Mouse (Mus musculus) kidney, embryonic 15.5 days (tissue): ENCODE measurements around the gene Trpv2. TPM values are rescaled to one million over a fixed set of nuclear protein-coding genes. Genes with fewer than 3 reads are reported as not detected.

Experiments
- ATAC-seq: fragments of 200-750 bp; cut with Nextera tagmentation; replicated peaks from 2 replicates; pipeline ENCODE4 v1.8.0; 2017; ENCODE audit warnings: moderate TSS enrichment; ENCODE audit not compliant: low FRiP score
- H3K27ac ChIP-seq: fragments of 300-500 bp; sonication (generic); 2 replicates; pipeline ENCODE4 v1.5.1; 2015; ENCODE audit warnings: mild to moderate bottlenecking, inconsistent platforms
- H3K27me3 ChIP-seq: fragments of 300-500 bp; sonication (generic); 2 replicates; pipeline ENCODE4 v1.6.1; 2015; ENCODE audit warnings: inconsistent platforms
- H3K36me3 ChIP-seq: fragments of 300-500 bp; sonication (generic); 2 replicates; pipeline ENCODE4 v1.6.1; 2015; ENCODE audit warnings: inconsistent platforms
- H3K4me1 ChIP-seq: fragments of 300-500 bp; sonication (generic); 2 replicates; pipeline ENCODE4 v1.6.1; 2015; ENCODE audit warnings: inconsistent platforms
- H3K4me2 ChIP-seq: fragments of 300-500 bp; sonication (generic); 2 replicates; pipeline ENCODE4 v1.6.1; 2015; ENCODE audit warnings: moderate library complexity, mild to moderate bottlenecking, inconsistent platforms
- H3K4me3 ChIP-seq: fragments of 300-500 bp; sonication (generic); replicated peaks from 2 replicates; pipeline ENCODE4 v1.5.1; 2015; ENCODE audit warnings: mild to moderate bottlenecking, inconsistent platforms
- H3K9ac ChIP-seq: fragments of 300-500 bp; sonication (generic); 2 replicates; pipeline ENCODE4 v1.6.1; 2015; ENCODE audit warnings: mild to moderate bottlenecking, inconsistent platforms
- H3K9me3 ChIP-seq: fragments of 300-500 bp; sonication (generic); replicated peaks from 2 replicates; pipeline ENCODE4 v1.6.1; 2016; ENCODE audit warnings: inconsistent platforms
- WGBS: fragments of 180-500 bp; shearing (Covaris S2); methylation state at CpG from one replicate; pipeline ENCODE4 v1.1.7; 2015; ENCODE audit warnings: mixed read lengths; 5-methylcytosine and 5-hydroxymethylcytosine counted together
- polyA plus RNA-seq: library from polyadenylated mRNA; unstranded; fragments of >200 nt; fragmentation: Nextera tagmentation; extraction: Ambion mirVana; gene quantifications from 2 replicates; pipeline ENCODE4 v1.2.1, GENCODE M21; 2015

Gene Trpv2
- polyA plus RNA-seq = 3.5 and 6.4 TPM in 2 replicates

DNA sequence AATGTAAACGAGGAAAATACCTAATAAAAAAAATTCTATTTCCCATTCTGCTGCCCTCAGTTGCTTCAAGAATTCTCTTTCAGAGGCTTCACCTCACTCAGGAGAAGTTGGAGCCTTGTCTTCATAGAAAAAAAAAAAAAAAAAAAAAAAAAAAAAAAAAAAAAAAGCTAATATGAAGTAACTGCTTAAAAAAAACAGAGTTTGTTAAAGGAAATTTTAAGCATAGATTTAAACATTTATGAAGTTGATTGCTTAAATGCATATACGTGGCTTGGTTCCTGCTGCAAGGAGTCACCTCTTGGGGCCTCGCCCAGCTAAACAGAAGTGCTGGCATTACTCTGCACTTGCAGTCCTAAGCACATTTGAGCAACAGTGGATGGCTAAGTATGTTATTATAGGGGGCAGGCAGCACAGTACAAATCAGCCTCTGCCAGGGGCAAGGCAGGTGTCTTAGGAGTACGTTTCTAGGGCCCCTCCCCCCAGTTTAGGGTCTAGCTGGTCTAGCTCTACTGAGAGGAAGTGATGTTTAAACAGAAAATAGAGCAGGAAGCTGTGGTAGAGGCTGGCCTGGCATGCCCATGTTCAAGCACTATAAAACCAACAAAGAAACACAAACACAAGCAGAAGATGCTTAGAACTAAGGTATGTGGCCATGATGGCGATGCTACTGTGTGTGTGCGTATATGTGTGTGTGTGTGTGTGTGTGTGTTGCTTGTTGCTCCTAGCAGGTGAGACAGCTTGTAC, at the start of gene Trpv2:
Trpv2 (plus strand) TSS at position 528 of the 744 bp plus-strand sequence.
- Histone ChIP-seq H3K9me3 (no peaks in the 10 kb centered on the region), H3K27ac (no peak within 1 kb of the TSS), H3K4me3 (peak within 1 kb of the TSS; percentile 55), H3K9ac (0 out of 2 replicates have a peak within 1 kb of the TSS, but pooled peaks have one; percentile 47), H3K4me1 (peaks cover 12% of the 10 kb centered on the region), H3K27me3 (peaks cover 11% of the 10 kb centered on the region; the same call in 1 of the 2 replicates), H3K4me2 (peak within 1 kb of the TSS; percentile 98), H3K36me3 (no peaks in the 10 kb centered on the region)
- ATAC-seq = no peak
- 80% methylated on average over 6 of the region's 6 CpGs for WGBS

DNA sequence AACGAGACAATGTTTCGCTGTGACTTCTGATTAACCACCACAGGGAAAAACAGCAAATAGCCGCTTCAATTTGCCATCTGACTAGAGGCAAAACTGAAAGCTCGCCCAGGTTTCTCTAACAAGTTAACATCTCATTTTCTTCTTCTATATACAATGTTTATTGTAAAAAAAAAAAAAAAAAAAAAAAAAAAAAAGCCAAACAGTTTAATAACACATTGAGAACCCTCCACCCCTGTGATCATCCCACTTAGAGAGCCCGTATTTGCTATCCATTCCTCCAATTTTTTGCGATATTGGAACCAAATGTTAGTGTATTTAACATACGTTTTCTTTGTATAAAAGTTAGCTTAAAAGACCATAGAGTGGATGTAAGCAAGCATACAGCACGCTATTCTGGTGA, 37.2 kb upstream of the Trpv2 start:
- Histone ChIP-seq H3K27me3 (peaks cover 11% of the 10 kb centered on the region), H3K4me1 (peaks cover 16% of the 10 kb centered on the region; the same call in 1 of the 2 replicates), H3K27ac (no peak overlapping the region), H3K4me3 (no peak overlapping the region), H3K9me3 (no peaks in the 10 kb centered on the region), H3K9ac (no peak overlapping the region), H3K36me3 (no peaks in the 10 kb centered on the region), H3K4me2 (peak overlapping the region; percentile 98; the same call in 1 of the 2 replicates)
- 87% methylated on average over 8 of the region's 8 CpGs for WGBS
- no peak for ATAC-seq

- WGBS = 27% methylated on average over 7 of the region's 7 CpGs
- peaks cover 16% of the 10 kb centered on the region; the same call in 1 of the 2 replicates for H3K4me1 ChIP-seq
- H3K9me3 ChIP-seq = no peaks in the 10 kb centered on the region
- H3K27ac ChIP-seq = no peak overlapping the region
- no peak overlapping the region for H3K9ac ChIP-seq
- ATAC-seq = no peak
- H3K4me2 ChIP-seq = peak overlapping the region; percentile 98; the same call in 1 of the 2 replicates
- no peak overlapping the region for H3K4me3 ChIP-seq
- H3K27me3 ChIP-seq = peaks cover 11% of the 10 kb centered on the region
- H3K36me3 ChIP-seq = no peaks in the 10 kb centered on the region
These were observed 36.7 kb upstream of the Trpv2 start for GRCm38 (mm10) chr11:62537590-62537989.

- peak; percentile 82 for ATAC-seq
- H3K36me3 ChIP-seq = no peaks in the 10 kb centered on the region
- WGBS = under 1% methylated on average over 64 of the region's 73 CpGs
- no peaks in the 10 kb centered on the region for H3K9me3 ChIP-seq
- H3K4me2 ChIP-seq = peak overlapping the region; percentile 98
- H3K4me3 ChIP-seq = peak overlapping the region; percentile 78
- peaks cover 16% of the 10 kb centered on the region; the same call in 1 of the 2 replicates for H3K4me1 ChIP-seq
- H3K27me3 ChIP-seq = peaks cover 11% of the 10 kb centered on the region
- H3K27ac ChIP-seq = peak overlapping the region; percentile 57
- H3K9ac ChIP-seq = peak overlapping the region; percentile 82
These were observed 35.8 kb upstream of the Trpv2 start for GRCm38 (mm10) chr11:62538321-62539088.

DNA sequence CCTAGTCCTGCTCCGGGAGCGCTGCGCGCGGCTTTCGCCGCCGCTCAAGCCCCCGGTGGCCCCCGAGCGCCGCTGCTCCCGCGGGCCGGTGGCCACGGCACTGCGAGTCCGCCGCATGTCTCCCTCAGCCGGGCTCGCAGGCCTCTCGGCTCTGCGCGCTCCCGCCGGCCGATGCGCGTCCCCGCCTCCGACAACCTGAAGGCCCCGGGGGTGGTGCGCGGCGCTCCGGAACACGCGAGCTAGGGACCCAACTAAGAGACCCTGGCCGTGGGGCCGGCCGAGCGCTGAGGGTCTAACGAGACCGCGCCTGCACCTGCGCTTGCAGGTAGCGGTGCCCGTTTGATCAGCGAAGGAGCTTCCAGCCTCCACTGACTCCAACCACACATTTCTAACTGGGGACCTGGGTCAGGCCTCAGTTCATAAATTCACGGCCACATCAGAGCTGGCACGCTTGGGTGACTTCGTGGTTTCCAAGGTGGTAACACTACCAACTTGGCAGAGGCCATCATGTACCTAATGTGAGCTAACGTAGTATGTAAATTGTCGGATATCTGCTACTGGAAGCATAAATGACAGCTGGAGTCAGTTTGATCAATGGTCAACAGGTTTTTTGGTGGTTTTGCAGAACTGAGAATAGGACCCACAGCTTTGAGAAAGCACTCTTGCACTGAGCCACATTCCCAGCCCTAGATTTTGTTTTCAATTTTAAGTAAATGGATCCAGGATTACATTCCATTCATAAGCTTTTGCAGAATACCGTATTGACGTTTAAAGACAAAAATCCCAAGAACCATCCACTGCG, 35.0 kb upstream of the Trpv2 start, which contains the start of gene Cenpv:
Cenpv (minus strand) TSS at position 173 of the 802 bp plus-strand sequence.
- Histone ChIP-seq H3K27ac (peak within 1 kb of the TSS; percentile 57), H3K27me3 (peaks cover 11% of the 10 kb centered on the region), H3K4me3 (peak within 1 kb of the TSS; percentile 78), H3K4me1 (peaks cover 16% of the 10 kb centered on the region; the same call in 1 of the 2 replicates), H3K9ac (peak within 1 kb of the TSS; percentile 82), H3K9me3 (no peaks in the 10 kb centered on the region), H3K4me2 (peak within 1 kb of the TSS; percentile 98), H3K36me3 (no peaks in the 10 kb centered on the region)
- WGBS = 7% methylated on average over 47 of the region's 57 CpGs
- ATAC-seq = peak; percentile 84

DNA sequence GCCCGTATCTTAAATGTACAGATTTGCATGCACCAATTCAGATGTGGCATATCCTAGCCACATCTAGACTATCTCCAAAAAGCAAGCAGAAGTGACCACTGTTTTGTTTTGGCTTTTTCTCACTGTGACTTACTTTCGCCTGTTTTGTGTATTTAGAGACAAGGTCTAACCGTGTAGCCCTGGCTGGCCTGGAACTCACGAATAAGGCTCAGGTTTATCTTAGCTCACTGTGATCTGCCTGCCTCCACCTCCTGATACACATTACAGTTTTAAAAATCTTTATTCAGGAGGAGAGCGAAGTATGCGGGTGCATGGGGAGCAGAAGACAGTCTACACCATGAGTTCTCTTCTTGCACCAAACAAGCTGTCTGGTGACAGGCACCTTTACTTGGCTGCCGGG, 34.1 kb upstream of the Trpv2 start:
- WGBS = 85% methylated on average over 7 of the region's 7 CpGs
- Histone ChIP-seq H3K9ac (no peak overlapping the region), H3K27me3 (peaks cover 11% of the 10 kb centered on the region), H3K4me3 (no peak overlapping the region), H3K4me2 (no peak overlapping the region), H3K4me1 (peaks cover 16% of the 10 kb centered on the region; the same call in 1 of the 2 replicates), H3K27ac (no peak overlapping the region), H3K36me3 (no peaks in the 10 kb centered on the region), H3K9me3 (no peaks in the 10 kb centered on the region)
- no peak for ATAC-seq

DNA sequence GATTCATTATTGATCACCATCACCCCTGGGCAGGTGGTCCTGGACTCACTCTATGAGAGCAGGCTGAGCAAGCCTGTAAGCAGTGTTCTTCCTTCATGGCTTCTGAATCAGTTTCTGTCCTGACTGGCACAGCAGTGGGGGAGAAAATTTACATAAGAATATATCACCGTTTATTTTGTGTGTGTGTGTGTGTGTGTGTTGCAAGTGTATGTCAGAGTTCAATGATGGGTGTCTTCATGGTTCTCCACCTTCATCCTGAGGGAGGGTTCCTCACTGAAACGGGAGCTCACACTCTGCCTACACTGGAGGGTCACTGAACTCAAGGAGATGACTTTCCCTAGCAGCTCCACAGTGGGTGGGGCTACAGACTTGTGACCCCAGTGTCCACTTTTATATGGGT, 33.3 kb upstream of the Trpv2 start:
- H3K27me3 ChIP-seq = peaks cover 11% of the 10 kb centered on the region
- WGBS = 48% methylated on average over 2 of the region's 2 CpGs

DNA sequence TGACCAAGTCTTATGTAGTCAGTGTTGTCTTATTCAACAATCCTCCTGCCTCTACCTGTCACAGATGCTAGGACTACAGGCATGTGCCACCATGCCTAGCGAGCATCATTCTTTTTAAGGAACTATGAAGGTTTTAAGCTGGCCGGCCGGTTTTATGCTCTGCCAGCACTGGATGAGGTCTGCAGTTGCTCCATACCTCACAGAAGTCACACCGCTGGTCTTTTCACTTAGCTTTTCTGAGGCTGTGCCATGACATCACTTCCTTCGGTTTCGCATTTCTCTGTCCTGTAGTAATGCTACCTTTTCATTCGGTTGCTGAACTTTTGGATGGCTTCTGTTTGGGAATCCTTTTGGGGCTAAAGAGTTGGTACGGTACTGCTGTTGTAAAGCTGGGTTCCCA, 32.7 kb upstream of the Trpv2 start:
- H3K4me3 ChIP-seq = no peak overlapping the region
- 73% methylated on average over 8 of the region's 8 CpGs for WGBS
- ATAC-seq = no peak
- H3K4me1 ChIP-seq = peaks cover 16% of the 10 kb centered on the region; the same call in 1 of the 2 replicates
- no peaks in the 10 kb centered on the region for H3K36me3 ChIP-seq
- no peak overlapping the region for H3K27ac ChIP-seq
- no peaks in the 10 kb centered on the region for H3K9me3 ChIP-seq
- H3K27me3 ChIP-seq = peaks cover 11% of the 10 kb centered on the region
- no peak overlapping the region for H3K4me2 ChIP-seq
- no peak overlapping the region for H3K9ac ChIP-seq

More for the DNA sequence above, 33.3 kb upstream of the Trpv2 start:
- Histone ChIP-seq H3K9me3 (no peaks in the 10 kb centered on the region), H3K36me3 (no peaks in the 10 kb centered on the region), H3K9ac (no peak overlapping the region), H3K27ac (no peak overlapping the region), H3K4me3 (no peak overlapping the region), H3K4me2 (no peak overlapping the region), H3K4me1 (peaks cover 16% of the 10 kb centered on the region; the same call in 1 of the 2 replicates)
- no peak for ATAC-seq

DNA sequence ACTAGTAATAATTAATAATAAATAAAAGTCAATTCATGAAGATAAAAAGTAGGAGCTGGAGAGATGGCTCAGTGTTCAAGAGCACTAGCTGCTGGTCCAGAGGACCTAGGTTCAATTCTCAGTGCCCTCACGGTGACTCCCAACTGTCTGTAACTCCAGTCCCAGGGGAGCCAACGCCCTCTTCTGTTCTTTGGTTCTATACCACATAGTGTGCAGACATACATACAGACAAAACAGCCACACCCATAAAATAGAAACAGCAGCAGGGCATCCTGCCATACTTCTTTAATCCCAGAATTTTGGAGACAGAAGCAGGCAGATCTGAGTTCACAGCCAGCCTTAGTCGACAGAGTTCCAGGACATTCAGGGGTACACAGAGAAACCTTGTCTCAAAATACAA, 30.3 kb upstream of the Trpv2 start:
- Histone ChIP-seq H3K9ac (no peak overlapping the region), H3K27ac (no peak overlapping the region), H3K4me2 (no peak overlapping the region), H3K4me1 (peaks cover 9% of the 10 kb centered on the region; the same call in 1 of the 2 replicates), H3K4me3 (no peak overlapping the region), H3K36me3 (no peaks in the 10 kb centered on the region), H3K9me3 (no peaks in the 10 kb centered on the region), H3K27me3 (peaks cover 11% of the 10 kb centered on the region)
- ATAC-seq = no peak
- 89% methylated on average over 3 of the region's 3 CpGs for WGBS

GRCm38 (mm10) chr11:62549782-62550181, 24.5 kb upstream of the Trpv2 start:
- Histone ChIP-seq H3K4me3 (peak overlapping the region; percentile 72), H3K4me1 (peaks cover 27% of the 10 kb centered on the region), H3K27ac (peak overlapping the region; percentile 97), H3K9ac (peak overlapping the region; percentile 90; the same call in 1 of the 2 replicates), H3K36me3 (peaks cover 18% of the 10 kb centered on the region), H3K27me3 (no peaks in the 10 kb centered on the region), H3K4me2 (peak overlapping the region; percentile 89), H3K9me3 (no peaks in the 10 kb centered on the region)
- 10% methylated on average over 5 of the region's 5 CpGs for WGBS
- no peak for ATAC-seq

- WGBS = under 1% methylated on average over 11 of the region's 11 CpGs
- peaks cover 32% of the 10 kb centered on the region for H3K4me1 ChIP-seq
- ATAC-seq = peak; percentile 17; the same call in 1 of the 2 replicates
- H3K4me3 ChIP-seq = peak overlapping the region; percentile 72
- peak overlapping the region; percentile 97 for H3K27ac ChIP-seq
- H3K36me3 ChIP-seq = peaks cover 23% of the 10 kb centered on the region
- no peaks in the 10 kb centered on the region for H3K9me3 ChIP-seq
- peak overlapping the region; percentile 89 for H3K4me2 ChIP-seq
- H3K27me3 ChIP-seq = no peaks in the 10 kb centered on the region
- H3K9ac ChIP-seq = peak overlapping the region; percentile 90
These were observed 24.0 kb upstream of the Trpv2 start for GRCm38 (mm10) chr11:62550227-62550685.
